Mouse (Mus musculus) midbrain, embryonic 14.5 days (tissue): ENCODE results near the gene Fam228b. TPM values are rescaled to one million over a fixed set of nuclear protein-coding genes. Genes with fewer than 3 reads are reported as not detected.
"Not testable (repeated sequence)": the region's sequence is repeated elsewhere in the genome, so short reads cannot be mapped to it uniquely, and the experiment has no call there.

ENCODE experiments used
- ATAC-seq: fragments of 200-750 bp; cut with Nextera tagmentation; 2 replicates; pipeline ENCODE4 v1.8.0; 2017; ENCODE audit warnings: moderate number of reproducible peaks, moderate library complexity; ENCODE audit not compliant: low FRiP score, low TSS enrichment
- DNase-seq: peaks from one replicate; pipeline ENCODE4 v3.0.0-alpha.2; 2015
- H3K27ac ChIP-seq: fragments of 300-500 bp; sonication (generic); replicated peaks from 2 replicates; pipeline ENCODE4 v1.5.1; 2014; ENCODE audit warnings: mild to moderate bottlenecking, low read depth, low read length, moderate library complexity
- H3K27me3 ChIP-seq: fragments of 300-500 bp; sonication (generic); 2 replicates; pipeline ENCODE4 v1.6.1; 2014; ENCODE audit warnings: low read length, control low read depth, mixed read lengths; ENCODE audit not compliant: control insufficient read depth, insufficient read depth
- H3K36me3 ChIP-seq: fragments of 300-500 bp; sonication (generic); 2 replicates; pipeline ENCODE4 v1.6.1; 2014; ENCODE audit warnings: low read length, control low read depth; ENCODE audit not compliant: control insufficient read depth, insufficient read depth
- H3K4me1 ChIP-seq: fragments of 300-500 bp; sonication (generic); 2 replicates; pipeline ENCODE4 v1.6.1; 2014; ENCODE audit warnings: mild to moderate bottlenecking, antibody characterized with exemption, low read length, control low read depth; ENCODE audit not compliant: control insufficient read depth, insufficient read depth
- H3K4me2 ChIP-seq: fragments of 300-500 bp; sonication (generic); 2 replicates; pipeline ENCODE4 v1.6.1; 2014; ENCODE audit warnings: mild to moderate bottlenecking, low read length, moderate library complexity
- H3K4me3 ChIP-seq: fragments of 300-500 bp; sonication (generic); replicated peaks from 2 replicates; pipeline ENCODE4 v1.5.1; 2014; ENCODE audit warnings: low read depth, low read length
- H3K9ac ChIP-seq: fragments of 300-500 bp; sonication (generic); replicated peaks from 2 replicates; pipeline ENCODE4 v1.6.1; 2014; ENCODE audit warnings: mild to moderate bottlenecking, low read length, moderate library complexity
- H3K9me3 ChIP-seq: fragments of 300-500 bp; sonication (generic); 2 replicates; pipeline ENCODE4 v1.6.1; 2016; ENCODE audit warnings: low read length, control low read depth, mixed read lengths; ENCODE audit not compliant: control insufficient read depth
- WGBS: fragments of 180-500 bp; shearing (Covaris S2); extraction: QIAGEN DNeasy Blood & Tissue Kit; methylation state at CpG from one replicate; pipeline ENCODE4 v1.1.7; 2014; 5-methylcytosine and 5-hydroxymethylcytosine counted together
- polyA plus RNA-seq: library from polyadenylated mRNA; unstranded; fragments of >200 nt; fragmentation: Nextera tagmentation; extraction: Ambion mirVana; gene quantifications from 2 replicates; pipeline ENCODE4 v1.2.1, GENCODE M21; 2014

Fam228b gene
- 7.2 and 7.6 TPM in 2 replicates for polyA plus RNA-seq

- H3K36me3 ChIP-seq = no peaks in the 10 kb centered on the region
- H3K4me3 ChIP-seq = peak within 1 kb of the TSS; percentile 60
Measured at GRCm38 (mm10) chr12:4768492-4769332, at the start of gene Fam228b, which contains the start of gene Pfn4. Gene Fam228b (minus strand): TSS chr12:4769267. Gene Pfn4 (plus strand): TSS chr12:4769022.

GRCm38 (mm10) chr12:4817361-4818101 lies 48.5 kb upstream of the Fam228b start, which contains the start of gene Sf3b6:
Gene Sf3b6 (plus strand): TSS chr12:4817544.
- Histone ChIP-seq H3K9ac (peak within 1 kb of the TSS; percentile 77), H3K27me3 (no peaks in the 10 kb centered on the region), H3K4me3 (peak within 1 kb of the TSS; percentile 87), H3K36me3 (peaks cover 16% of the 10 kb centered on the region), H3K27ac (peak within 1 kb of the TSS; percentile 88), H3K9me3 (no peaks in the 10 kb centered on the region), H3K4me2 (peak within 1 kb of the TSS; percentile 72), H3K4me1 (peaks cover 20% of the 10 kb centered on the region)
- DNase-seq (peak; percentile 99), ATAC-seq (peak; percentile 98)
- WGBS = under 1% methylated on average over 49 of the region's 49 CpGs

More at GRCm38 (mm10) chr12:4768492-4769332, at the start of gene Fam228b, which contains the start of gene Pfn4:
- H3K9me3 ChIP-seq = no peaks in the 10 kb centered on the region
- peaks cover 6% of the 10 kb centered on the region; the same call in 1 of the 2 replicates for H3K4me1 ChIP-seq
- peak; percentile 97 for DNase-seq
- peak; percentile 99 for ATAC-seq
- H3K9ac ChIP-seq = peak within 1 kb of the TSS; percentile 90
- H3K4me2 ChIP-seq = peak within 1 kb of the TSS; percentile 65
- peak within 1 kb of the TSS; percentile 96 for H3K27ac ChIP-seq
- H3K27me3 ChIP-seq = no peaks in the 10 kb centered on the region
- WGBS = 2% methylated on average over 61 of the region's 61 CpGs

GRCm38 (mm10) chr12:4816680-4817360 lies 47.8 kb upstream of the Fam228b start:
- peak; percentile 84 for ATAC-seq
- Histone ChIP-seq H3K4me1 (peaks cover 20% of the 10 kb centered on the region), H3K9me3 (no peaks in the 10 kb centered on the region), H3K4me3 (peak overlapping the region; percentile 87), H3K9ac (peak overlapping the region; percentile 55), H3K27me3 (no peaks in the 10 kb centered on the region), H3K36me3 (peaks cover 14% of the 10 kb centered on the region), H3K27ac (peak overlapping the region; percentile 88), H3K4me2 (peak overlapping the region; percentile 67)
- no peak for DNase-seq
- 9% methylated on average over 24 of the region's 24 CpGs for WGBS

GRCm38 (mm10) chr12:4813636-4814035 lies 44.6 kb upstream of the Fam228b start:
- Histone ChIP-seq H3K9me3 (no peaks in the 10 kb centered on the region), H3K27ac (no peak overlapping the region), H3K4me3 (no peak overlapping the region), H3K4me1 (peaks cover 15% of the 10 kb centered on the region), H3K4me2 (no peak overlapping the region), H3K27me3 (no peaks in the 10 kb centered on the region), H3K9ac (no peak overlapping the region), H3K36me3 (no peaks in the 10 kb centered on the region)
- DNase-seq (no peak), ATAC-seq (no peak)
- WGBS = 91% methylated on average over 4 of the region's 4 CpGs

GRCm38 (mm10) chr12:4811705-4812104 lies 42.6 kb upstream of the Fam228b start:
- no peak overlapping the region for H3K27ac ChIP-seq
- H3K4me2 ChIP-seq = no peak overlapping the region
- ATAC-seq (no peak), DNase-seq (no peak)
- 67% methylated on average over 3 of the region's 3 CpGs for WGBS
- peaks cover 6% of the 10 kb centered on the region; the same call in 1 of the 2 replicates for H3K4me1 ChIP-seq
- no peaks in the 10 kb centered on the region for H3K9me3 ChIP-seq
- no peak overlapping the region for H3K4me3 ChIP-seq
- H3K9ac ChIP-seq = no peak overlapping the region
- no peaks in the 10 kb centered on the region for H3K27me3 ChIP-seq
- no peaks in the 10 kb centered on the region for H3K36me3 ChIP-seq

GRCm38 (mm10) chr12:4811036-4811435 lies 42.0 kb upstream of the Fam228b start:
- 81% methylated on average over 4 of the region's 4 CpGs for WGBS
- Histone ChIP-seq H3K4me2 (no peak overlapping the region), H3K27ac (no peak overlapping the region), H3K36me3 (no peaks in the 10 kb centered on the region), H3K27me3 (no peaks in the 10 kb centered on the region), H3K4me3 (no peak overlapping the region), H3K9ac (no peak overlapping the region), H3K4me1 (no peaks in the 10 kb centered on the region), H3K9me3 (no peaks in the 10 kb centered on the region)
- ATAC-seq (no peak), DNase-seq (no peak)

GRCm38 (mm10) chr12:4797471-4797870 lies 28.4 kb upstream of the Fam228b start:
- not testable (repeated sequence) for ATAC-seq, H3K27me3 ChIP-seq, H3K36me3 ChIP-seq, H3K9me3 ChIP-seq, H3K4me3 ChIP-seq, H3K9ac ChIP-seq, H3K4me1 ChIP-seq, H3K4me2 ChIP-seq, DNase-seq, H3K27ac ChIP-seq
- 81% methylated on average over 6 of the region's 6 CpGs for WGBS

- no peaks in the 10 kb centered on the region for H3K27me3 ChIP-seq
- no peak overlapping the region for H3K4me3 ChIP-seq
- WGBS = 89% methylated on average over 1 of the region's 1 CpGs
- no peak overlapping the region for H3K9ac ChIP-seq
- no peak overlapping the region for H3K4me2 ChIP-seq
- no peaks in the 10 kb centered on the region for H3K36me3 ChIP-seq
- H3K9me3 ChIP-seq = no peaks in the 10 kb centered on the region
- no peak overlapping the region for H3K27ac ChIP-seq
- no peak for ATAC-seq
- H3K4me1 ChIP-seq = no peaks in the 10 kb centered on the region
- peak; percentile 14 for DNase-seq
Measured at GRCm38 (mm10) chr12:4793718-4794117, 24.7 kb upstream of the Fam228b start.
